Mouse (Mus musculus) lung, postnatal 0 days (tissue): ENCODE data around the gene Ctla4.

ENCODE experiments used
- CTCF ChIP-seq: IDR thresholded peaks from 2 replicates; pipeline ENCODE4 v1.5.1; 2016; ENCODE audit warnings: antibody characterized with exemption, mild to moderate bottlenecking
- EP300 ChIP-seq: IDR thresholded peaks from 2 replicates; pipeline ENCODE4 v1.6.1; 2016; ENCODE audit warnings: antibody characterized with exemption, mild to moderate bottlenecking, control low read depth

DNA sequence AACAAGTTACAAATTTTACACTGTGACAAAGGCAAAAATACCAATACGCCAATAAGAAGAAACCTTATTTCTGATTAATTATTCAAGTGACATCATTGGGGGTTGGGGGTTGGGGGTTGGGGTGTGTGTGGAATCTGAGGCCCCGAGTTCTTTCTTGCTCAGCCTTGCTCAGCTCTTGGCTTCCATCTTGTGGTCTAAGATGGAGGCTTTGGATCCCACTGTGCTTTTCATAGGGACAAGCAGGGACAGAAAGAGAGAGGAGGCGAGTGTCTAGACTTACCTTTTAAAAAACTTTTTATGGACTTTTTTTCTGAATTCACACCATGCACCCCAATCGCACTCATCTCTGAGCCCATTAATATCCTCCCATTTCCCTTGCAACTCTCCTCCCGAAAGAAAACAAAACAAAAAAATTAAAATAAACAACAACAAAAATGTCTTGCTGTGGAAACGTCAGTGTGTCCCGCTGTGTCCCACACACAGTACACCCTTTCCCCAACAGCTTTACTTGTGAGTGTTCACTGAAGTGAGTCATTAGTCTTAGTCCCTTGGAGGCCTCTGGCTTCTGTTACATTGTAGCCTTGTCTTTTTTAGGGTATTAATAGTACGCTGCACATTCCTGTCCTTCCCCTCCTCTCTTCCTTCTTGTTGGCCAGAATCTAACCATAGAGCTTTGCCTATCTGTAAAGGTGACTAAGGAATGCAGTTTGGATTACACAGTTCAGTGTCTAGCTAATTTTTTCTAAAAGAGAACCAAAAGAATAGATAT is 59.0 kb downstream of the Ctla4 start:
- TF ChIP-seq CTCF (no peak), EP300 (no peak)
